Mouse (Mus musculus): ENCODE measurements around the gene Adam12. TPM values are rescaled to one million over a fixed set of nuclear protein-coding genes. Genes with fewer than 3 reads are reported as not detected.

The Adam12 gene
- polyA plus RNA-seq, 1 experiment from 2014 or later = 2.8 TPM

GRCm38 (mm10) chr7:134132323-134132722 is 99.6 kb downstream of the Adam12 start:
- 36% methylated on average over 2 of the region's 2 CpGs for WGBS
- peaks cover 4% of the 10 kb centered on the region; the same call in 1 of the 2 replicates for H3K4me1 ChIP-seq
- no peak overlapping the region for H3K4me3 ChIP-seq
- no peaks in the 10 kb centered on the region for H3K9me3 ChIP-seq
- no peak overlapping the region for H3K27ac ChIP-seq
- ATAC-seq (replicated peaks) = no peak
- H3K4me2 ChIP-seq = no peak overlapping the region
- no peaks in the 10 kb centered on the region for H3K27me3 ChIP-seq (replicated peaks)
- no peaks in the 10 kb centered on the region for H3K36me3 ChIP-seq (replicated peaks)
- no peak overlapping the region for H3K9ac ChIP-seq

DNA sequence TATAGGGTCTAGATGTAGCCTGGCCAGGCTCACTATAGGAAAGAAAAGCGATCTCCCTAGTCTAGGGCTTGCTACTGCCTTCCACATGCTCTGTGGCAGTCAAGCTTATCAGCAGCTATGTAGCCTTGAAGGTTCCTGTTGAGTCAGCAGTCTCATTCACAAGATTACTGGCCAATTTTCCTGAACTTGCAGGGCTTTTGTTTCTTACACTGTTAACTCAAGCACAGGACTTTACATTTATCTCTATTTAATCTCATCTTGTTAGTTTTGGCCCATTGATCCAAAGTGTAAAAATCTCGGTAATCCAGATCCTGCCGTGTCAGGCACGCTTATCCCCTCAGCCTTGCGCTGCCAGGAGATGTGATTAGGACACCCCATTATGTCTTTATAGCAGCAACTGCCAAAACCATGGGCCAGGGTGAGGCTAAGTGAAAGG is 103.8 kb downstream of the Adam12 start:
- WGBS = 55% methylated on average over 5 of the region's 5 CpGs
- Histone ChIP-seq H3K36me3 (replicated peaks) (no peaks in the 10 kb centered on the region), H3K27ac (no peak overlapping the region), H3K4me1 (peaks cover 4% of the 10 kb centered on the region; the same call in 1 of the 2 replicates), H3K4me3 (no peak overlapping the region), H3K9ac (no peak overlapping the region), H3K4me2 (no peak overlapping the region), H3K9me3 (no peaks in the 10 kb centered on the region), H3K27me3 (replicated peaks) (no peaks in the 10 kb centered on the region)
- ATAC-seq (replicated peaks) = no peak

GRCm38 (mm10) chr7:134121397-134121796 is 110.5 kb downstream of the Adam12 start:
- H3K4me3 ChIP-seq = no peak overlapping the region
- no peak for ATAC-seq (replicated peaks)

DNA sequence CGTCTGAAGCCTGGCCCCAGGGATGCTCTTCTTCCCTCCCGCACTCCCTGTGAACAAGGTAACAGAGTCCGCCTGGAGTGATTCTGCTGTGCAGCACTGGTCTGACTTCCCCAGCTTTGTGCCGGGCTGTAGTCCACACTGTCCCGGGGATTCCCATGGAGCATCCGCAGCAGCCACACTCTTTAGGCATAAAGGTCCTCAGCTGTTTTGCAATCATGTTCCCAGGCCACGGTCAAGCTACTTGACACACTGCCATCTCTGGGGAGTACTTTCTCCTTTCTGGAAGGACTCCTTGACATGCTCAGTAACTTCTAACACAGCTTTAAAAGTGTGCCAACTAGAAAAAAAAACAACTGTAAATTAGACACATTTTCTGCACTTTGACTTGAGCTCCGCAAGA is 116.5 kb downstream of the Adam12 start:
- Histone ChIP-seq H3K9ac (no peak overlapping the region), H3K36me3 (replicated peaks) (no peaks in the 10 kb centered on the region), H3K9me3 (no peaks in the 10 kb centered on the region), H3K4me1 (no peaks in the 10 kb centered on the region), H3K27ac (no peak overlapping the region), H3K27me3 (replicated peaks) (no peaks in the 10 kb centered on the region), H3K4me2 (no peak overlapping the region), H3K4me3 (no peak overlapping the region)
- no peak for ATAC-seq (replicated peaks)
- 79% methylated on average over 8 of the region's 8 CpGs for WGBS

More at GRCm38 (mm10) chr7:134121397-134121796, 110.5 kb downstream of the Adam12 start:
- Histone ChIP-seq H3K36me3 (replicated peaks) (no peaks in the 10 kb centered on the region), H3K4me1 (no peaks in the 10 kb centered on the region), H3K9ac (no peak overlapping the region), H3K27ac (no peak overlapping the region), H3K4me2 (no peak overlapping the region), H3K27me3 (replicated peaks) (no peaks in the 10 kb centered on the region), H3K9me3 (no peaks in the 10 kb centered on the region)
- 27% methylated on average over 2 of the region's 2 CpGs for WGBS

DNA sequence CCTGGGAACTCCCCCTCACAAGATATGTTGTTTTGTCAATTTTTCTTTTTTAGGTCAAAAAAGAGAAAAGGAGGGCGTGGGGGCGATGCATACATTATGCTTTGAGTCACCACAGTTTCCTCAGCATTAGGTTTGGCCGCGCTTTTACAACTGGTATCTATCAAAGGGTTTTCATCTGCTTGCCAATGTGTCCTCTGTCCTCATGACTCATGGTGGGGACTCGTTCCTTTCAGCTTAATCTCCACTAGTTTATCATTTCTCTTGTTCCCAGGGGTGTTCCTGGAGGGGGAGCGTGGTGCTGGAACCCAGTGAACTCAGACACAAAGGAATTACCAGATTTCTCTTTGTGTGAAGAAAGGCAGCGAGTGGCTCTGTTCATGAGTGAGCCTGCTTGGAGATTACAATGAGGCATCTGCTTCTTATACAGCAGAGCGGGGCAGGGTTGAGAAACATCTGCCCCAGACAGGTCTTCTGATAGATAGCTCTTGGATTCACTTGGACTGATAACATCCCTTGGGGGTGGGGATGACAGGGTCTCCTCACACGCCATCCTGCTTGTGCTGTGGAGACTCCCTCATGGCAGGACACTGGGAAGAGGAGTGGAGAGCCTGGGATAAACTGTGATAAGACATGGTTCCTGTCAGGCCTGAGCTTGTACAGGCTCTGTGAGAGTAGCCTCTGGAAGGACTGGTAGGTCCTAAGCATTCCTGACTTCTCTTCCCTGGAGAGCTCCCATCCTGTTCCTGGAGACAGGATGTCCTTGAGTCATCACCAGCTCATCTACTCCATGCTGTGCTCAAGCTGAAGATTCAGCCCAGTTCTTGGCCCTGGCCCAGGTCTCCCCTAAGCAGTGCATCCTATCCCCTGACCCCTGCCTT is 117.4 kb downstream of the Adam12 start:
- Histone ChIP-seq H3K9ac (no peak overlapping the region), H3K4me1 (no peaks in the 10 kb centered on the region), H3K9me3 (no peaks in the 10 kb centered on the region), H3K4me2 (no peak overlapping the region), H3K27ac (no peak overlapping the region), H3K4me3 (no peak overlapping the region), H3K27me3 (replicated peaks) (no peaks in the 10 kb centered on the region), H3K36me3 (replicated peaks) (no peaks in the 10 kb centered on the region)
- ATAC-seq (replicated peaks) = no peak
- 70% methylated on average over 9 of the region's 9 CpGs for WGBS

DNA sequence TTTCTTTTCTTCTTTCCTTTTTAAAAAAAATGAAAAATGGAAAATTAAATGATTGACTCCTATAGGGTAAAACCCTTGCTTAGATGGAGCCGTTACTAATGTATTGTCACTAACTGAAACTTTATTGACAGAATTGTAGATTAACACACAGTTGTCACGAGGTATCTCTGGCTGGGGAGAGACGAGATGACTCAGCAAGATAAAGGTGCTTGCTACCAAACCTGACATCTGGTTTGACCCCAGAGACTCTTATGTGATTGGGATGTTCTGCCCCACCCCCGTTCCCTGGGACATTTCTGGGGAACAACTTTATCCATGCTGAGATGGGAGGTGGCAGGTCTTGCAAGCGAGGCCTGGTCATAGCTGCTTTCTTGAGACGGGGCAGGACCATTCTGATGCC is 118.1 kb downstream of the Adam12 start:
- Histone ChIP-seq H3K27me3 (replicated peaks) (no peaks in the 10 kb centered on the region), H3K36me3 (replicated peaks) (no peaks in the 10 kb centered on the region), H3K4me3 (no peak overlapping the region), H3K4me1 (no peaks in the 10 kb centered on the region), H3K4me2 (no peak overlapping the region), H3K27ac (no peak overlapping the region), H3K9ac (no peak overlapping the region), H3K9me3 (no peaks in the 10 kb centered on the region)
- ATAC-seq (replicated peaks) = no peak
- WGBS = 84% methylated on average over 6 of the region's 6 CpGs

DNA sequence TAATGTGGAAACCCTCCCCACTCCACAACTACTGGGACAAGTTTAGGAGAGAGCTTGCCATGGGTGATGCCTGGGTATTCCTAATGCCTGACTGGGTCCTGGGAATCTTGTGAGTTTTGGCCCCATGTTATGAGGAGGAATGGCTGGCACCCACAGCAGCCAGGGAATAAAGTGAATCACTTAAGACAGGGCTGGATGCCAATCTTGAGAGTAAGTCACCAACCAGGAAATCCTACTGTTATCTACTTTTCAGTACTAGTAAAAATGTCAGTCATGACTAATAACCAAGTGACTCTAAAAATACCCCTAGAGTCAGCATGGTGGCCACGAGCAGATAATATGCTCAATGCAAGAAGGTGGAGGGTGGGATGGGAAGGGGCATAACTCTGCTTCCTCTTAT is 121.8 kb downstream of the Adam12 start:
- Histone ChIP-seq H3K4me3 (no peak overlapping the region), H3K27me3 (replicated peaks) (no peaks in the 10 kb centered on the region), H3K9me3 (no peaks in the 10 kb centered on the region), H3K27ac (no peak overlapping the region), H3K36me3 (replicated peaks) (no peaks in the 10 kb centered on the region), H3K9ac (no peak overlapping the region), H3K4me2 (no peak overlapping the region), H3K4me1 (no peaks in the 10 kb centered on the region)
- 92% methylated on average over 1 of the region's 1 CpGs for WGBS
- ATAC-seq (replicated peaks) = no peak

GRCm38 (mm10) chr7:134107849-134108248 is 124.1 kb downstream of the Adam12 start:
- no peak for ATAC-seq (replicated peaks)
- no peak overlapping the region for H3K9ac ChIP-seq
- no peak overlapping the region for H3K4me3 ChIP-seq
- no peaks in the 10 kb centered on the region for H3K9me3 ChIP-seq
- no peak overlapping the region for H3K27ac ChIP-seq
- no peaks in the 10 kb centered on the region for H3K4me1 ChIP-seq
- H3K4me2 ChIP-seq = no peak overlapping the region
- 83% methylated on average over 3 of the region's 3 CpGs for WGBS
- no peaks in the 10 kb centered on the region for H3K27me3 ChIP-seq (replicated peaks)
- H3K36me3 ChIP-seq (replicated peaks) = no peaks in the 10 kb centered on the region

- WGBS = 51% methylated on average over 4 of the region's 4 CpGs
- Histone ChIP-seq H3K27ac (no peak overlapping the region), H3K9me3 (no peaks in the 10 kb centered on the region), H3K9ac (no peak overlapping the region), H3K36me3 (replicated peaks) (no peaks in the 10 kb centered on the region), H3K4me2 (no peak overlapping the region), H3K4me3 (no peak overlapping the region), H3K27me3 (replicated peaks) (no peaks in the 10 kb centered on the region), H3K4me1 (no peaks in the 10 kb centered on the region)
- no peak for ATAC-seq (replicated peaks)
Observed at GRCm38 (mm10) chr7:134099010-134099409, 132.9 kb downstream of the Adam12 start.

- Histone ChIP-seq H3K36me3 (replicated peaks) (no peaks in the 10 kb centered on the region), H3K4me1 (no peaks in the 10 kb centered on the region), H3K4me2 (no peak overlapping the region), H3K9ac (no peak overlapping the region), H3K9me3 (no peaks in the 10 kb centered on the region), H3K4me3 (no peak overlapping the region), H3K27me3 (replicated peaks) (no peaks in the 10 kb centered on the region), H3K27ac (no peak overlapping the region)
- ATAC-seq (replicated peaks) = no peak
- 97% methylated on average over 2 of the region's 2 CpGs for WGBS
Observed at GRCm38 (mm10) chr7:134097861-134098260, 134.1 kb downstream of the Adam12 start.

DNA sequence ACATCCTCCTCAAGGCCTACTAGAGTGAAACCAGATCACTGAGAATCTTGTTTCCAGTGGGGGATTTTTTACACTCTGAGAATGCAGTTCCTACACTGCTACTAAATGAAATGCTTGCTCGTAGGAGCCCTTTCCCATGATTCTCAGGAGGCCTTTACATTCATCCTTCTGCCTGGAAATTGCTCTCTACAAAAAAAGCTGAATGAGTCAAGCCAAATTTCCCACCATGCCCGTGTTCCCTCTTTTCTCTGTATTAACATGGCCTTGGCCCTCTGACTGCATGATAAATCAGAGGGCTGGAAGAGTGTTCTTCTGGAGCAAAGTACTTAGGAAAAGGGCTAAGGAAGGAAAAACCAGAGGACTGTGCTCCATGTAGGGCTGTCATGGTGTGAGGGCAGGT is 138.1 kb downstream of the Adam12 start:
- Histone ChIP-seq H3K36me3 (replicated peaks) (no peaks in the 10 kb centered on the region), H3K9ac (no peak overlapping the region), H3K27ac (no peak overlapping the region), H3K4me1 (no peaks in the 10 kb centered on the region), H3K4me2 (no peak overlapping the region), H3K9me3 (no peaks in the 10 kb centered on the region), H3K27me3 (replicated peaks) (no peaks in the 10 kb centered on the region), H3K4me3 (no peak overlapping the region)
- no peak for ATAC-seq (replicated peaks)
- WGBS = 47% methylated on average over 2 of the region's 2 CpGs

- no peak overlapping the region for H3K4me2 ChIP-seq
- H3K27ac ChIP-seq = no peak overlapping the region
- WGBS = 74% methylated on average over 3 of the region's 3 CpGs
- H3K36me3 ChIP-seq (replicated peaks) = no peaks in the 10 kb centered on the region
- no peaks in the 10 kb centered on the region for H3K27me3 ChIP-seq (replicated peaks)
- H3K4me3 ChIP-seq = no peak overlapping the region
- no peak for ATAC-seq (replicated peaks)
- no peaks in the 10 kb centered on the region for H3K4me1 ChIP-seq
- H3K9me3 ChIP-seq = no peaks in the 10 kb centered on the region
- H3K9ac ChIP-seq = no peak overlapping the region
Observed at GRCm38 (mm10) chr7:134090764-134091163, 141.2 kb downstream of the Adam12 start.

GRCm38 (mm10) chr7:134090256-134090655 is 141.7 kb downstream of the Adam12 start:
- WGBS = 93% methylated on average over 9 of the region's 9 CpGs
- Histone ChIP-seq H3K4me1 (no peaks in the 10 kb centered on the region), H3K9ac (no peak overlapping the region), H3K4me2 (no peak overlapping the region), H3K36me3 (replicated peaks) (no peaks in the 10 kb centered on the region), H3K27me3 (replicated peaks) (no peaks in the 10 kb centered on the region), H3K27ac (no peak overlapping the region), H3K4me3 (no peak overlapping the region), H3K9me3 (no peaks in the 10 kb centered on the region)
- no peak for ATAC-seq (replicated peaks)

Data from midbrain, embryonic 15.5 days (tissue).